Mouse (Mus musculus) urinary bladder, postnatal 4 days (tissue): ENCODE measurements around the gene Msmb.

ENCODE experiments used
- DNase-seq, 2 experiments: peaks; one replicate each; pipeline ENCODE4 v3.0.0; 2021 to 2022; ENCODE audit warnings: low spot score in 2 of 2

Gene Msmb

DNA sequence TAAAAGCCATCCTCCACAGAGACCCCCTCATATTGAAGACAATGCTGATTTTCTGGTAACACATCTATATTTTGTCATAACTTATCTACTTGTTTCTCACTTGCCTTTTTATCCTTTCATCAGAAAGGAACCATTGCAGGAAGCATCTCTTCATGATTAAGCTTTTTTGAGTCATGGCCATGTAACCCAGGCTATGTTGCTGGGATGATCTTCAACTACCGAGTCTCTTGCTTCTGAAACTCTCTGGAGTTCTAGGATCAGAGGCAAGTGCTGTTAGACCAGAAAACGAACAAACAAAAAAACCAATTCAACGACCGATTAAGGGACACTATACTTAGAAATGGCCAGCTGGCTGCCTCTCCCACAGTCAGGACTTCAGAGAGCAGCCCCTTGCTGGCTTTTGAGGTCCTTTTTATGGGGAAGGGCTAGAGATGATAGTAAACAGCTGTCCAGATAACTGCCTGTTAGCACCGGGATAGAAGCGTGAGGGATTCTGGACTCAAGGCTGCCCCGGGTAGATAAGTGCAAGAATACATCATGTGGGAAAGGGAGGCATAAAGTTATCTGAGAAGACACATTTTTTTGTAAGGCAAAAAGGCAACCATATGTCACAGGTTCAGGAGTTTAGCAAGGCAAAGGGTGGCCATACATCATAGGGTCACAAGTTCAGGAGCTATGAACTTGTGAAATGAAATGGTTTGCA lies 4.1 kb downstream of the Msmb start:
- DNase-seq = no peak

DNA sequence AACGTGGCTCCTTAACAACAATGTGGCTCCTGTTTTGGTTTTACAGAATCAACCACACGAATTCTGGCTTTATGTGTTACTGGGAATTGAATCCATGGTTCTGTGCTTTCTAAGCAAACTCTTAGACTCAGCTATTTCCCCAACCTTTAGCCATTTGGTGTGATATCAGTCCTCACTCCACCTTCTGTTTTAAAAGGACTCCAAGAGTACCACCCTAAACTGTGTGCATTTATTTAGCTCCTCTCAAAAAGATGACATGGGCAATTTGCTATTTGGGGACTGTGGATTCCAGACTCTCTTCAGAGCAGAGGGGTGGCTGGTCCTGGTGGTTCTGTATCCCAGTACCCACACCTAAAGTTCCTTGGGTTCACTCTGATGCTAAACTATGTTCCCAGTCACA lies 4.8 kb downstream of the Msmb start:
- no peak for DNase-seq

DNA sequence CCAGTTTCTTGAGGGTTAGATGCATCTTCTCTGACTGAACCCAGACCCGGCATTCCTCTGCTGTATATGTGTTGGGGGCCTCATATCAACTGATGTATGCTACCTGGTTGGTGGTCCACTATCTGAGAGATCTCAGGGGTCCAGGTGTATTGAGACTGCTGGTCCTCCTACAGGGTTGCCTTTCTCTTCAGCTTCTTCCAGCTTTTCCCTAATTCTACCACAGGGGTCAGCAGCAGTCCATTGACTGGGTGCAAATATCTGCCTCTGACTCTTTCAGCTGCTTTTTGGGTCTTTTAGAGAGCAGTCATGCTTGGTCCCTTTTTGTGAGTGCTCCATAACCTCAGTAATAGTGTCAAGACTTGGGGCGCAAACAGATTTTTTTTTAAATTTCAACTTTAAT lies 9.0 kb downstream of the Msmb start:
- DNase-seq = no peak

DNA sequence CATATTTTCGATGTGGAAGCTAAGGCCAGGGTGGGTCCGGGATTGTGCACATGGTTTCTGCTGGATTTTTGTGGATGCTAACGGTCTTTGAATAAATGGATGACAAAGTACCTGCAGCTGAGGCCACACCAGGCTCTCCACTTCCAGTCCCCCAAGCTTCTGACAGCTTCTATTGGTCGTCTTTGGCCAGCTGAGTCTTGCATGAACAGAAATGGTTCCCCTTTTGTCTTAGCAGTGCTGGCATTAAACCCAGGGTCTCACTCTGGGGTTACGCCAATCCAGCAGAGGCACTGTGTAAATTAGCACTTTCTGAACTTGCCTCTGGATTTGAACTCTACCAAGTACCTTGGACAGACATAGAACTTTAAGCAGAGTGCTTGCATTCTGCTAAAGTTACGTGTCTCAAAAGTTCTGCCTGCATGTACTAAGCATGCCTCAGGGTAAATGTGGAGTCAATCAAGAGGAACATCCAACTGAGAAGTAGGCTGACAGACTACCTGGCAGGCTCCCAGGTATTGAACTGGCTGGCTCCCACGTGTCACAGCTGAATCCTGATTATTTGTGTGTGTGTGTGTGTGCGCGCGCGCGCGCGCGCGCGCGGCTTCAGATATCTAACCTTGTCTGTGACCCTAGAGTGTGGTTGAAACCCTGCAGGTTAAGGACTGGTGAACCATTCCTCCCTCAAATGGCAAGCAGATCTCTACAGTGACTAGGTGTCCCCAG lies 10.6 kb downstream of the Msmb start:
- no peak for DNase-seq

DNA sequence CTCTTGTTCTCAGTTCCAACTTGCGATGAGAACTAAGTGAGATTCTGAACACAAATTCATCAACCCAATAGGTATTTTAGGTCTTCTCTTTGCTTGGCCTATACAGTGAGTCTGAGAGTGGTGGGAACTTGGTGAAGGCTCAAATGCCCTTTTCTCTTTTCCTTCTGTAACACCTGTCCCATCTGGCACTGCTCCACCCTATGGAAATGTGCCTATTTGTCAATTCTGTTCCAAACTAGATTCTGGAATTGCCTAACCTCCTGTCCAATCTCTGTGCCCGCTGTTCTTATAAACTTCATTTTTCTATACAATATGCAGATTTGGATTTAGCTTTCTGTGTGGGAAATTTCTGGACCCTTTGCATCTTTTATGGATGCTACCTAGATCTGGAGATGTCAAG lies 11.3 kb downstream of the Msmb start:
- no peak for DNase-seq

DNA sequence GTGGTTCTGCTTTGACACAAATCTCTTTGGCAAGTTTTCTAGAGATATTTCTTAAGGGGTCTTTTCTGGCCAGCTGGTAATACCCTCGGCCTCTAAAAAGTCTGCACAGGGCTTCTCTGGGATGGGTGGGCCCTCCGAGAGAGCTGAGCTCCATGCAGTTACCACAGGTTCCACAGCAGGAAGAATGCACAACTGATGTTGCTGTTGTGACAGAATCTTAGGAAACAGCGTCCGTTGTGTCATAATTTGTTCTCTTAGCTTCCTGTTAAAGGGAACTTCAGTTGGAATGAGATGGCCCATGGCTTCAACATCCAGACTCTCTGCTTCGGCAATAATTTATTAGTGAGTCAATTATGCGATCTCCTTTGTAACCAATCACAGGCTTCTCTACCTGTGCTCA lies 12.9 kb downstream of the Msmb start:
- DNase-seq = no peak

DNA sequence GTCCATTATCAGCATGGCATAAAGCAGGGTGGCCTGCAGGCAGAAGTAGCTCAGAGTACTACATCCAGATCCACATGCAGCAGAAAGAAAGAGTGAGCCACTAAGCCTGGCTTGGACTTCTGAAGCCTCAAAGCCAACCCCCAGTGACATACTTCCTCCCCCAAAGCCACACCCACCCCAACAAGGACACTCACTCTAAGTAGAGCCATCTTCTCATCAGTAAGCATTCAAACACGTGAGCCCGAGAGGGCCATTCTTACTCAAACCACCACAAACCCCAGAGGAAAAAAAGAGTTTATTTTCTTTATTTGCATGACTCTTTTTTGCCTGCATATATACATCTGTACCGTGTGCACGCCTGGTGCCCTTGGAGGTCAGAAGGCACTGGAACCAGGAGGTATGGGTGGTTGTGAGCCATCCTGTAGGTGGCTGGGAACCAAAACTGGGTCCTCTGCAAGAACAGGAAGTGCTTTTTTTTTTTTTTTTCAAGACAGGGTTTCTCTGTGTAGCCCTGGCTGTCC lies 17.4 kb downstream of the Msmb start:
- DNase-seq = no peak

DNA sequence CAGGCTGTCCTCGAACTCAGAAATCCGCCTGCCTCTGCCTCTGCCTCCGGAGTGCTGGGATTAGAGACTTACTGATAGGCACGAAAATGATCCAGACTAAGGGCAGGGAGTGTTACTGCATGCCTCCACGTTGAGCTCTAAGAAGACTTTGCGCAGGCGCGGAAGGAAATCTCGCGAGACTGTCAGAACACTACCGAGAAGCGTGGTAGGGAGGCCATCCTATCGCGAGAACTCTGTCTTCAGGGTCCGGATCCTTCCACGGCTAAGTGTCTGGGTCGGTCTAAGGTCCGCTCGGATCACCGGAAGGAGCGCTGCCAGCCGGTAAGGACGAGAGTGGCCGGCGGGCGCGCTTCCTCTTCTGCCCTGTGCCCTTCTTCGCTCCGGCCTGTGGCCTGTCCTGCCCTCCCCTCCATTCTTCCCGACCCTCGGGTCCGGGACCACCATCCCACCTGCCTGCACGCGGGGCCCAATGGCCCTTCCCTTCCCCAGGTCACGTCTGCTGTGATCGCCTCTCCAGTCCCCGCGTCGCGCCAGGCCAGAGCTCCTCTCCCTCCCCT lies 17.9 kb downstream of the Msmb start, which contains the start of gene Ncoa4:
TSS of gene Ncoa4 (plus strand) at position 176 of the 557 bp plus-strand sequence.
- peak; percentile 95 to 99 for DNase-seq

DNA sequence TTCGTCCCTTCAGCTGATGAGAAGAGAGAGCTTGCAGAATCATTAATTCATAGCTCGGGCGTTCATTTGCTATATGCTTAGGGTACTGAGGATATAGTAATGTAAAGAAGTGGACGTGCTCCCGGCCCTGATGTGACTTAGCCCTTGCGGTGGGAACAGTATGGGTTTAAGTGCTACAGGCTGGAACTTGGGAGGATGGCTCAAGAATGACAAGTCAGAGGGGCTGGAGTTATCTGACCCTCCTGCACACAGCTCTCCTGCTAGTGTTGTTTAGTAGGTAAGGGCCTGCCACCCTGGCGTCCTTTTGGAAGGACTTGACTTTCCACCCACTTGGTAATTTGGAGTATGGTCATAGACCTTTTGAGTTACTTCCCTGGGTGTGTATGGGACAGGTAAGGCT lies 18.7 kb downstream of the Msmb start:
- DNase-seq = no peak

DNA sequence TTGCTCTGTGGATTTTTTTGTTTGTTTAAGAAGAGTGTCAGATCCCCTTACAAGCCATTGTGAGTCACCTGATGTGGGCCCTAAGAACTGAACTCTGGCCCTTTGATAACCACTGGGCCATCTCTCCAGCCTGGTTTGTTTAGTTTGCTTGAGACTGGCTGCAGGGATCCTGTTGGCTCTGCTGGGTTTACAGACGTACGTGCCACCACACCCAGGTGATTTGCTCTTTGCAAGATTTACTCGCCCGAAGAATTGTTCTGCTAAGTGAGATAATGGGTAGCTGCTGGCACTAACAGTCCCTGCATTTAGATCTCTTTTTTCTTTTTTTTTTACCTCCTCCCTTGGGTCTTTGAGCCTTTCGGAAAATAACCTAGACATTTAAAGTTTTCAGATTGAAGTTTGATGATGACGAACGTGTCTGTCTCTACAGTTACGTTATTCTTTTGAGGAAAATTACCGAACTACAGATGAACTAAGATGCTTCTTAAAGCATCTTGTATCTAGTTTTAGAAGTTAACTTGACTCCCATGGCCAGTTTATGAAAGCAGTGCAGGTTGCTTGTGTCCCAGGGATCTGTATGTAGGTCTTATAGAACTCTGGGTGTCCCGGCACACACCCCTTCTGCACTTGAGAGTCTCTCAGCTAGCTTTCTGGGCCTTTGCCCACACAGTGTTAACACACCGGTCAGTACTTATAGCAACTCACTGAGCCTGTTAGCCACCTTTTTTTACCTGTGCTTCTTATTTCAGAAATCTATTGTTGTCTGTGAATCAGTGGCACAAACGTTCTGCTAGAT lies 19.5 kb downstream of the Msmb start:
- no peak for DNase-seq

DNA sequence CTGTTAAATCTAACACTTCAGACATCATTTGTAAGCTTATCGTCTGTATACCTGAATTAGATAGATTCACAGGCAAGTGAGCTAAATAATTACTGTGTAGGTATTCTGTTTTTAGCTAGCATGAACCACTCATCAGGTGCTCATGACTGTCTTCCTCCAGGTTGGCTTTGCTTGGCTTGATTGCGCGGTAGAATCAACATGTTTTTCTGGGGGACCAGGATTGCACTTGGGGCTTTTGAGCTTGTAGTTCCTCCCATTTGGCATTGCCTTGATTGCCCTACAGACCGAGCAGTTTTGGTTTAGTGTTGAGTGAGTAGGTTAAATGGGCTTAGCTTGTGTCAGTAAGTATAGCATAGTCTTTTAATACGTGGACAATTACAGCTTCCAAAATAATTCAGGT lies 20.4 kb downstream of the Msmb start:
- DNase-seq = no peak

DNA sequence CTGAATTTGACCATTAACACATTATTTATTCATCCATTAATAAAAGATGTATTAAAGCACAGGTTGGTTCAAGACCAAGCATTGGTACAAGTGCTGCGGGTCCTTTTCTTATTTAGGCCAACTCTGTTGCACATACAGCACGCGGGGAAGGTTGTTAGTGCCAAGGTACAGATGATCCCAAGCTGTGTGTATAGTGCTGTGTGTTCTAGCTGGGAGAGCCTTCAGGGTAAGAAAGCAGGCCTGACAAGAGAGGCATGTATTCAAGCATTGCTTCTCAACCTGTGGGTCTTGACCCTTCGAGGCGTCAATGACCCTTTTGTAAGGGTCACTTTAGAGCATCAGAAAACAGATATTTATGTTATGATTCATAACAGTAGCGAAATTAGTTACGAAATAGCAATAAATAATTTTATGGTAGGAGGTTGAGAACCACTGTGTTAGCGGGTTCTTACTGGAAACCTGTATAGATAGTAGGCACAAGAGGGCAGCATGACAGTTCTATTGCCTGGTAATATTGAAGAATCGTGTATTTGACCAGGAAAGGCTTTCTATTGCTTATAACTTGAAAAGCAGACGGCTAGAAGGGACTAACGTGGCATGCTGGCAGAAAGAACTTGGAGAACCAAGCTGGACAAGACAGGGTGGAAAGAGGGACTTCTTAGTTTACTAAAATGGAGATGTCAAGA lies 21.5 kb downstream of the Msmb start:
- no peak for DNase-seq

DNA sequence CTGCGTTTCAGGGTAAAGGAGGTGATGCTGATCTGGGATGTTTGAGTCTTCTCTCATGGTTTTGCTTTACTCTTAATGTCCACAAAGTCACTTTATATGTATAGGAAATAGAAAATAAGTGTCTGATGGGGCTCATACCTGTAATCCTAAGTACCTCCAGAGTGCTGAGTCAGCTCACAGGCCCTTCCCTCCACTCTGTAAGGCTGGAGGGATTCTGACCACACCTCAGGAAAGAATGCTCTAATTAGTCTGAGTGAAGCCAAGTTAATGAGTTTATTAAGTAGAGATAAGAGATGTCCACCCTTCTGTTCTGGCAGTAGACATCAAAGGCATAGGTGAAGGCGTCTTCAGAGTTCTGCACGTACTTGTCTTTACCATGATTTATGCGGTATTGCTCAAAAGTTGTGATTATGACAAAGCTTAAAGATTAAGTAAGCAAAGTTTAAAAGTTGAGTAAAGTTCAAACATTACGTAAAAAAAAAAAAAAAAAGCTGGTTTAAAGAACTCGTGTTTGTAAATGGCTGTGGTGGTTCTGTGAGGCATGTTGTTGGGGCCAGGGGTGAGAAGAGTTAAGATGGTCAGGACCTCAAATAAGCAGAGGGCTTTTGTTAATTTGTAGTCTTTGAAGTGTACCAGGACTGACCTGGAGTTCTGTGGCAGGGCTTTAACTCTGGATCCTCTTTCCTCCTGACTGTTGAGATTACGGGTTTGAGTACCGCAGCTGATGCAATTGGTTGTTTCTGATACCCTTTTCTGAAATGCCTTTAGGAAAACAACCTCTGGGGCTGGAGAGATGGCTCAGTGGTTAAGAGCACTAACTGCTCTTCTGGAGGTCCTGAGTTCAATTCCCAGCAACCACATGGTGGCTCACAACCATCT lies 22.6 kb downstream of the Msmb start:
- DNase-seq = no peak

DNA sequence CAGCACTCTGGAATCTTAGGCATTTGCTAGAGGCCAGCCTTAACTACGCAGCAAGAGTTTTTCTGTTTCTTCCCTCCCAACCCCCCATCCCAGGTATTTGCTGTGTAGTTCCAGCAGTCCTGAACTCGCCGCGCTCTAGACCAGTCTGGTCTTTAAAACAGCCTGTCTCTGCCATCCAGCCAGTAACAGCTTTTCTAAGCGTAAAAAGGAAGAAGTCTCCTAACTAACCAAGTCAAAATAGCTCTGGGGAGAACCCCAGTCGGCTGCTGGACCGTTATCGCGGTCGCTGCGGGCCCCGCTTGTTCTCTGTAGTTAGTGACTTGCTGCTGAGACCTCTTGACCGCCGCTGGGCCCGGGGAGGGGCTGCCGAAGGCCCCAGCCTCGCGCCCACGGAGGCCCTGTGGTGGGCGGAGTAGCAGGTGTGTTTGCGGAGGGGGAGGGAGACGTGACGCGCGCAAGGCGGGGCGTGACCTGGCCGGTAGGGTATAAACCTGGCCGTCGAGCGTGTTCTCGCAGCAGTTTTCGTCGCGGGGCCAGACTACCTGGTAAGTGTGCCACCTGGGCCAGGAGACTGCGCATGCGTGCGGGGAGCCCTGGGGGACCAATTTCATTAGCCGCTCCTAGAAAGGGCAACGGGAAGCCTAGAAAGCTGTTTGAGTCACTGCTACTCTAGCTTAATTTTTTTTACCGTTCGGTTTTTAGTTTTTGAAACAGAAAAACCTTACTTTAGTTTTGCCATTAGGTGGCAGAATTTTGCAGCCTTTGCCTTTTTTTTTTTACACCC lies 23.6 kb downstream of the Msmb start:
- DNase-seq = peak; percentile 69 to 79

DNA sequence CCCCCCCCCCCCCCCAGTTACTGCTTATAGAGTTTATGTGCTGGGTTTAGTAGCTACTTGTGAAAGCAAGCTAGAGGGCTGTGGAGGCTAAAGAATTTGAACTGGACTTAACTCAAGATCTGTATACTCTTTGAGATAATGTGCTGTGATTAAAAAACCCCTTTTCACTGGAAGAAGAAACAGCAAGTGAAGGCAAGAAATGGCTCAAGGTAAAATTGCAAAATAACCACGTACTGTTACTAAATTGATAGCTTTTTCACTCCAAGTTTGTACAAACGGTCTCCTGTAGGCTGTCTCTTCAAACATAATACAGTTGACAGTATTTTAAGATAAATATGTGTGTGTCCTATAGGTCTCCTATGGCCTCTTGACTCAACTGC lies 24.2 kb downstream of the Msmb start:
- no peak for DNase-seq

DNA sequence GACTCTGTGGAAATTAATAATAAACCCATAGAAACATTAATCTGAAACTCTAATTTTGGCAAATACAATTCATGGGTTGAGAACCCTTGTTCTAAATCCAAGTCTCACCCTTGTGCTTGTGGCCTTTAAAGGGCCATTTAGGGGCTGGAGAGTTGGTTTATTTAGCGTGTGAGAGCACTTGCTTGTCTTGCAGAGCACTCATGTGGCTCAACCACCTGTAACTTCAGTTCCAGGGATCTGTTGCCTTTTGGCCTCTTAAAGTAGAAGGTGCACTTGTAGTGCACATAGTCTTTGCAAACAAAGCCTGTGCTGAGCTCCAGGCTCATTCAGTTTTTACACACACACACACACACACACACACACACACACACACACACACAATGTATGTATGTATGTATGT lies 25.0 kb downstream of the Msmb start:
- no peak for DNase-seq

DNA sequence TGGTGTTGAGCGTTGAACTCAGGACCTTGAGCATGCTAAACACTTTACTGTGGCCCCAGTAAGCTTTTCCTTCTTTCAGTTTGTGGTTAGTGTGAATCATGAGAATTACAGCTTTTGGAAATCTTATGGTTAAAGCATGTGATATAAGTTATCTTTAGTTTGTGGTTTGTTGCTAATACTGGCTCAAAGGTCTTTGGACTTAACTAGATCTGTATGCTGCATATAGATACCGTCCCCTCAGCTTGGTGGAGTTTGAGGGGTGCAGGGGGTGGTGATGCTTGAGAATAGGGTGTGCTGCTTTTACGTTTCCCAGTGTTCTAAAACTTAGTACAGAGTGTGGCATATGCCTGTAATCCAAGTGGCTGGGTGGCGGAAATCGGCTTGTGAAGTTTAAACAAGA lies 25.5 kb downstream of the Msmb start:
- DNase-seq = no peak

DNA sequence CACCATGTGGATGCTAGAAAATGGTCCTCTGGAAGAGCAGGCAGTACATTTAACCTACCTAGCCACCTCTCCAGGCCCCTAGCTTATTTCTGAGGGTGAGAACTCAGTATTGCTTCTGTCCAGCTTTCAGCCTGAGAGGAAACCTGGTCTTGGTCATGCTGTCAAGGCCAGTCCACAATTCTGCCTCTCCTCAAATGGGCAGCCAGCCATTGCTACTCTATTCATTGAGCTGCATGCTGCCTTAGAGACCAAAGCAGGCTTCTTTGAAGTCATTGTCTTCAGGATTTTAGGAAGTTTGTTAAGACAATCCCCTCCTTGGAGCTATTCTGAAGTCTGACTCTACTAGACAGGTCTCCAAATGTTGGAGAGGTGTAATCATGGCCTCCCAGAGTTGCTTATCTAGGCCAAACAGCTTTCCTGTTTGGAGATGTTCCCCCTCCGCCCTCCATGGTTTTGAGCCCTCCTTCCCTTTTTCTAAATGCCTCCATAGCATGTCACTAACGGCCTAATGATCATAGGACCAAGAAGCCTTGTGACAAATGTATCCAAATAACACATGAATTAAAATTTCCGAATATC lies 26.9 kb downstream of the Msmb start:
- DNase-seq = no peak

DNA sequence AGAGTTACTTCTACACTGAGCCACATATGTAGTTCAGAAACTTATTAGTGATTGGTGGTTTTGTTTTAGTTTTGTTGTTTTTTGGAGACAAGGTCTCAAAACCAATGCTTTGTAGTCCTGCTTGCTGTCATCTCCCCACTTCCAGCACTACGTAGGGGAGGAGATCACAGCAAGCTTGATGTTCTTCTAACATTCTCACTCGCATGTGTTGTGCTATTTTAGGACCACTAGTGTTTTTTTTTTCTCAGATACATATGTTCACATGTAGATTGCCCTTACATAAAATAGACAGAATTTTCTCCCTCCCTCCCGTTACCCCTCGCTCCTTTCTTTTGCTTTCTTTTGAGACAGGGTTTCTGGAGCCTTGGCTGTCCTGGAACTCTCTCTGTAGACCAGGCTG lies 28.3 kb downstream of the Msmb start:
- DNase-seq = no peak
